Mouse (Mus musculus): ENCODE measurements around the gene Sv2c. TPM values are rescaled to one million over a fixed set of nuclear protein-coding genes. Genes with fewer than 3 reads are reported as not detected.
A peak's percentile ranks its signal among the peaks of the same experiment; 100 is the strongest.
"Not testable (repeated sequence)": the region's sequence is repeated elsewhere in the genome, so short reads cannot be mapped to it uniquely, and the experiment has no call there.

The Sv2c gene
- under 1 TPM; 0.17 to 0.20 TPM for total RNA-seq (2021)

DNA sequence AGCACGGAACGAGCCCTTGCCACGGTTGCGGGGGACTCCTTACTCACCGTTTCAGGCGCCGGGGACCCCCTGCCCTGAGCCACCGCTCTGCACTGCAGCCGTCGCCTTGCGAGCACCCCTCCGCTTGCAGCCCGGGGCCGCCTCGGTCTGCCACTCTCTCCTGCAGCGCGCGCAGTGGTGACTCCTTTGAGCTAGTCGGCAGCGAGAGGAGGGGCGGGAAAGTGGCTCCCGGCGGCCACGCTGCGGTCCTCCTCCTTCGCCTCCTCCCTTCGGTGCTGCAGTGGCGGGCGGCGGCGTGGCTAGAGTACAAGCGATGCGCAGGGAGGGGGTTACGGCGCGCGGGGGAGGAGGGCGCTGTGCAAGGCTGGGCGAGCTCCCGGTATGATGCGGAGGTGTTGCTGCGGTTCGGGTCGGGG is at the start of gene Sv2c:
Gene Sv2c (minus strand): TSS at position 177 of the 416 bp plus-strand sequence.
- peak; percentile 21 to 24 for DNase-seq
- intact Hi-C loops (cut with DNase I), result no loop called here

DNA sequence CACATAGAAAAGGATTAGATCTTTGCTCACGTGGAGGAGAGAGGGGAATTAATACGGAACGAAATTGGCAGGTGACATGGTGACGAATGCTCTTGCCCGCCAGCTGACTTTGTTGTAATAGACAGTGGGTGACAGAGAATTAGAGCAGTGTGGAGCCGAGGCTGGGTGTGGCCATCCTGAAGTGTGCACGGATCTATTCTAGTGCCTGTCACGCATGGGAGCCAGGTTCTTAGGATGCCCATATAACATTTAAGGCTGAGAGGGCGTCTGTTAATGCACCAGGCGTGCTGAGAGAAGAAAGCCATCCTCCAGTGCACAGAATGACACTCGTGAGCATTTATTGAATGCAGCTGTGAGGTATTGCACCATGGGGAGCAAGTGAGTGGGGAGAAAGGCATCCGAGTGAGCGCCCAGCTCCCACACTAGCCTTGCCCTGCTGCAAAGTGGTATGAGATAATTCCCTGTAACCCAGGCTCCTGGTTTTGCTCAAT is 48.3 kb upstream of the Sv2c start:
- intact Hi-C loops (cut with DNase I), result no loop called here
- DNase-seq, result peak; percentile 10 to 22

DNA sequence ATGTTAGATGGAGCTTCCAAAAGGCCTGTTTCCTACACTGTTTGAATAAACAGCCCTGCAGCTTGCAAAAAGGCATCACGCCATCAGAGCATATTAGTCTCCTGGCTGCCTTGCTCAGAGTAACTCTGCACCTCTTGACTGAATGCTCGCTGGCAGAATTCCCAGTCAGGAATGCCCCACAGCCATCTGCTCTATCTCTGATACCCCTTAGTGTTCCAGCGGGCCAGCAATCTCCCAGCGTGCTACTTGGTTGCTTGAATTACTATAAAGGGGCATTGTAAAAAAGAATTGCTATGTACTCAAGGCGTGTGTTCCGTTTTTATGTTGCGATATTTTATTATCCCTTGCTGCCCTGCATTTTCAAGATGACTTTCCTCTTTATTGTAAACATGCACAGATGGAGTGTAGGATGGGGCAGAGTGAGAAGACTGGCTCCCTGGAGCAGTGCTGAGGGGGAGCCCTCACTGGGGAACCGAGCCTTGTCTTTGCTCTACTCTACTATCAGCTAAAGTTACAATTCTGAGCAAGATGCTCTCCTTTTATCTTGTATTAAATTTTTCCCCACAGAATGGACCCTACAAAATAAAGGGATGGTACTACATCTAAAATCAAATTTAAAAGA is 43.3 kb upstream of the Sv2c start:
- DNase-seq, result peak; percentile 78 to 83
- intact Hi-C loops (cut with DNase I), result no loop called here

DNA sequence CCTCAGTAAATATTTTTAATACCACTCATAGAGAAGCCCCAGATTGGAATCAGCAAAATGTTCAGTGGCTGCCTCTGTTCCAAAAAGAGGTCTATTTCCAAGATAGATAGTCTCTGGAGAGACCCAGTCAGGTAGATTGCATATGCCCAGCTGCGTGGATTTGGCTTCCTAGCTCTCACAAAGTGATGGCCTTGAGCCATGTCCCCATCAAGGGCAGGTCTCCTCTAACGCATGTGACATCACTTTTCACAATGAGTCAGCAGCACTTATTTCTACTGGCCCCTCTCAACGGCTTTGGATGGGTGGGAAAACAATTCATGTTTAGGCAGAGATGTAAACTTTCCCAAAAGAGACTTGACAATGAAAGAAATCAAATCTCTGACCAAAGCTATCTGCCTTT is 41.3 kb upstream of the Sv2c start:
- DNase-seq, result peak; percentile 8 to 30
- intact Hi-C loops (cut with DNase I), result no loop called here

DNA sequence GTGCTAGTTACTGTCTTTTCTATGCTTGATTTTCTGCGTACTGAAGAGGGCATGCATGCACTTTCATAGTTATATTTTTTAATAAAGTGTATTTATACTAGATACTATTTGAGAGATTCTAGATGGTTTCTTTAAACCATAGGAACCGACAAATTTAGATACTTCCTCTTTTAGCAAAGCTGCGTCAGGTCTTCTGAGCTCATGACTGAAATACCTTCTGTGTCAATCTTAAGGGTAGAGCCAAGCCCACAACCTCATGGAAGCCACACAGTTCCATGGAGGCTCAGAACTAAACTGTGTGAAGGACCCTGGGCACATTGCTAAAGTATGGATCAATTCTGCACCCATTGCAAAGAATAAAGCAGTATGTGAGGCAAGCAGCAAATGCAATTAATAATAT is 39.9 kb upstream of the Sv2c start:
- intact Hi-C loops (cut with DNase I), result no loop called here
- no peak for DNase-seq

DNA sequence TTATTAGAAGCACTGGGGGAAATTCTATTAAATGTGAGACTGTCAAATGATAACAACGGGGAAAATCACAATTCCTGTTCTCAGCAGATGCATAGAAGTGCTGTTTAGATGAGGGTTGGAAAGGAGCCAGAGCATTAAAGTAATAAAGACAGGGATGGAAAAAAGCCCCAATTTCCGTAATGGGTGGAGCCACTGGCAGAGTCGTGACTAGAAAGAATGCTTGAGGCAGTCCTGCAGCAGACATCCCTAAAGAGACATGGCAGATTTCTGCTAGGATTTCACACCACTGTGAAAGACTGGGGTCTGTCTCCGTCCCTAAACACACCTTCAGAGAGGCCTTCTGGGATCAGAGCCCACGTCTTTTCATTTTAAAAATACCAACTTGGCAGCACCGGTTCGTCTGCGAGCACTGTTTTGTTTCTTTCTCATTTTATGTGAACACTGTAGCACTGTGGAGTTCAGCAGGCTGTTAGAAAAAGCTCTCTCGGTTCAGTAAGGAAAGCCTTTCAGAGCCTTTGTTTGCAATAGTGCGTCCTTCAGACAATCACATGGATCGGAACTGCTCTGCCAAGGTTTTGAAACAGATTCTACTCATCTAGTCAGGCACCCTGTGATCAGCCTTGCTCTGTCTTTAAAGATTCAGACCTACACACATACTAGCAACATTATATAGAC is 36.8 kb upstream of the Sv2c start:
- no peak for DNase-seq
- intact Hi-C loops (cut with DNase I), result no loop called here

DNA sequence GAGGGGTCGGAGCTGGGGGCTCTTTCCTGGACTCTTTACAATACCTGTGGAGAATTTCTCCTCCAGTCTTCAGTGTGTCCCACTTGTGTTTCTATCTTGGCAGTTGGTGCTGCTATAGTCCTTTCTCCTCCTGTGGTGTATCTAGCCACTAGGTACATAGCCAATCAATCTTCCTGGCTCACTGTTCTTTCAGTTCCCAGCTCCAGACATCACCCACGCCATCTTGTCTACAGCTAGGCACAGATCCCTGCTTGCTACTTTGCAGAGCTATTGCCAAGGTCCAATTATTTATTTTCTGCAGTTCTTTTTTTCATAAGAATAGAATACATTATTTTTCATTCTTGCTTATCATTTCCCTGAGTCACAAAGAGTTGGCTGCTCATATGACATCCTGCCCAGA is 34.2 kb upstream of the Sv2c start:
- intact Hi-C loops (cut with DNase I), result no loop called here
- no peak for DNase-seq

DNA sequence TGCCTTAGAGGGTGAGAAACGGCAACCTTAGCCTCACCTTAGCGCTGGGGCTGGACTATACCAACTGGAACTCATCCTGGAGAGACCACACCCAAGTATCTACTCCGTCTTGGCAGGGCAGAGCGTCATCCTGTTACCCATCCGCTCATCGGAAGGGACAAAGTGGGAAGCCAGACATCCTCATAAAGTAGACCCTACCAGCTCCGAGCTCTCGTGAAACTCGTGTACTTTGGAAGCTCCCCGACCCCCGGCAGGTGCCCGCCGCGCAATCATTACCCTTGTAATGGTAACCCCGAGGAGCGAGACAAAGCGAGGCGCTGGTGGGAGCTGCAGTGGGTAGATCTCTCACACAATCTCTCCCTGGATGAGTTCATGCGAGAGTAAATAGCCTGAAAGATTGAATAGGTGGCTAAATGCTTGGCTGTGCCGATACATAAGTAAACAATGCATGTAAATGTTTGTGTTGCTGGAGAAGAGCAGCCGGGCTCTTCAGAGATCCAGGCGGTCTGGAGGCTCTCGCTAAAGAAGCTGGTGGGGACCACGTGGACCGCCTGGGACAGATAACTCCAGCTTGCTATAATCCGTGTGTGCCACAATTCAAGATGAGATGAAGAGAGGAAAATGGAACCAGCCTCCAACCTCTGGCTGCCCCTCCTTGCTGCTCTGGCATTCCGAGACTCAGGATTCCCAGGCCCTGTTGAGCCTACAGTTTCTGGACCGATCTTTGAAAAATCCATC is 1.2 kb upstream of the Sv2c start:
- DNase-seq, result no peak

DNA sequence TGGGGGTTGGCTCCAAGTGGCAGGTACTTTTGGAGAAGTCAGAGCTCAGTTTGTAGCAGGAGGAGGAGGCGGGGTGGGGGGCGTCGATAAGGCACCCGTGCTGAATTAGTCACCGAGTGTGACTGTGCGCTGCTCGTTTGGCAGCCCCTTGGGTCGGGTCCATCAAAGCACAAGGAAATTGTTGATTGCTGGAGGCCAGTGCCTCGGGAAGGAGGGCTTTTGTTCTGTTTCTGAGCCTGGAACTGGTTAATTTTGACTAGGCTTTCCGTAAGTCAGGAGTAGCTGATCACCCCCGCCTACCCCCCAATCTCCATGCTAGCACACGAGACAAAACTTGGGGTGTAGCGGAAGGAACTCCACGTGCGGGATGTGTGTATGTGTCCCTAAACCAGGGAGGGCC is 456 bp upstream of the Sv2c start:
- DNase-seq, result no peak
- intact Hi-C loops (cut with DNase I), result no loop called here

More for the DNA sequence above, 1.2 kb upstream of the Sv2c start:
- intact Hi-C loops (cut with DNase I), result no loop called here

DNA sequence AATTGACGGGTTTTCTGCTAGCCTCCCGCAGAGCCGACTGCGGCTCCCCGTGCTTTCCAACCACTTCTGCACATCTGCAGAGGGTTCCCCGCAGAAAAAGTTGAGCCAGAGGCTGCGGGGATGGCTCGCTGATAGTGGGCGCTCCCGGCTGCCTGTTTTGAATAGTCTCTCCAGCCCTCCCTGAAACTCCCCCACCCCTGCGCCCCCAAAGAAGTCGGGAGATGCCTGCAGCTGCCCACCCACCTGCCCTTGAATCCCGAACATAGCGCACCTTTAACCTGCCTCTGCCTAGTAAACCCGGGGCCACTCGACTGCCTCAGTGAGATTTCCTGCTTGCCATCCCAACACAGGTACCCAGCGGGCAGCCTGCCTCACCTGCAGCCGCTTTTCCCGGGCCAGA is 466 bp downstream of the Sv2c start:
- DNase-seq, result no peak
- intact Hi-C loops (cut with DNase I), result no loop called here

DNA sequence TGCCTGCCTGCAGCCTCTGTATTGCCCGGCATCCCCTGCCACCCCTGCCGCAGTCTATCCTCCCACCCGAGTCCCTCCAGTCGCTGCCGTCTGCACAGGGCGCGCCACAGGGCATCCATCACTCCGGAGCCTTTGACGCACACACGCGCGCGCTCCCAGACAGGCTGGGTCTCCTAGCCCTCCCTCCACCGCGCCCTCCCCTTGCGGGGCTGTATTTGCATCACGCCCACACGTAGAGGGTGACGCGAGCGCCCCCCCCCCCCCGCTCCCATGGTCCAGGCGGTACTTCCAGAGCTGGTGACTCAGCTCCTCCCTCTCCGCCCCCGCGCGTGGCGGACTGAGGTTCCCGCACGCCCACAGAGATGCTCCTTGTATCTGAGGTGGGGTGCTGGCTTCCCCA is 1.3 kb downstream of the Sv2c start:
- intact Hi-C loops (cut with DNase I), result no loop called here
- no peak for DNase-seq

DNA sequence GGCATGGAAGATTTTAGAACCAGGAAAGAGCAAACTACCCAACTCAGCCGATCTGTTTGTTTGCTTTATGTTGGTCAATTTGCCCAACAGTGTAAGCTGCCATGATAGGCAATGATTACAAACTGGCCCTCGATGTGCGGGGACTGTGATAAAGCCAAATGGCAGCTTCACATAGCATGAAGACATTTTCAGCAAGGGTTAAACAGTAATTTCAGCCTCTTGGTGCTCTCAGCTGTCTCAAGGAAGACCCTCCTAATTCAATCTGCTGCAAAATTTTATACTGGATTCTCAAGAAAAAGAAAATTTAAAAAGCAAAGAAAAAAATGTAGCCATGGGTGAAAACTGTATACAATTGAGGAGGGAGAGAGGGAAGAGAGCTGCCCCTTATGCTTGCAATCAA is 3.3 kb downstream of the Sv2c start:
- intact Hi-C loops (cut with DNase I), result no loop called here

DNA sequence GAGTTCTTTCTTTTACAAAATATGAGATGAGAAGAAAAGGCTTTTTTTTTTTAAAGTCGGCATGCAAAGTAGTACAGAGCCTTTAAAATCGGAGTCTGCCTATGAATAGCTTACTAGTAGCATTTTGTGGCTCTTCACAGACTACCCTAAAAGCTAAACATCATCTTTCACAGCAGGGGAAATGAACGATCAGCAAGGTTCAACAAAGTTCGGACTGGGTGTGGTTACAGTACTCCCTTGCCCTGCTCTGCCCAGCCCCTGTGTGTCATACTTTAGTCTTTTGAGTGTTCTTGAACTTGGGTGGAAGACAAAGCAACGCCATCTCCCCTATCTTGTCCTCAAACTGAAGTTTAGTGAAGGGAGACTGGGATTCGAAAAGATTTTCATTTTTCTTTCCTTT is 5.7 kb downstream of the Sv2c start:
- intact Hi-C loops (cut with DNase I), result no loop called here

More for the DNA sequence above, 3.3 kb downstream of the Sv2c start:
- DNase-seq, result no peak

DNA sequence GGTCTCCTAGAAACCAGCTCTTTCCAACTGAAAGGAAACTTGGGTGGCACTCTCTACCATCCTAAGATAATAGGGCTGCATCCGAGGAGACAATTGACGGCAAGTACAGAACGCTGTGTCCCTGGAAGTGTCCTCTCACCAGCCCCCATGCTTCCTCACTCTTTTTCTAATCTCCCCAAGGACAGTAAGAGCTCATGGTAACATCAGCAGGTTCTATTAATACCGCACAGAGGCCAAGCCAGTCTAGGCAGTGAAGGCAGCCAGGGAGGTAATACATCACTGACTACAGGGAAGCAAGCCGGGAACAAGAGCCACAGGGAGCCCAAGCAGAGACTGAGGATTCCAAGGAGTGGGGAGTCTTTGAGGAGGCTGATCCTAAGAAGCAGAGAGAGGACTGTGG is 7.4 kb downstream of the Sv2c start:
- intact Hi-C loops (cut with DNase I), result no loop called here
- DNase-seq, result no peak

More for the DNA sequence above, 5.7 kb downstream of the Sv2c start:
- no peak for DNase-seq

DNA sequence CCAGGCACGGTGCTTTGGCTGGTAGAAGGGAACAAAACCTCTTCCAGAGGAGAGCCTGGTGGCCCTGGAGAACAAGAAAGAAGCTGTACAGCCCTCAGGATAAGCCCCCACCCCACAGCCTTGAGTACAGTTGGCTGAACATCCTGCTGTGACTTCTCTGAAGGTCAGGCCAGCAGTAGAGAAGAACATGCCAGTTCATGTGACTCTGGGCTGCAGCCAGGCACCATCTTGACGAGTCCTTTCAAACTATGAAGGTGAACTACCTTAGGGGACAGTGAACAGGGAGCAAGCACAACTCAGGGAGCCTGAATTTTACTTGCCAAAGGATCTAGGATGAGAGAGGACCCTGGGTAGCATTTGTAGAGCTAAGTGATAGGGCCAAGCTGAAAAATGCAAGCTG is 19.7 kb downstream of the Sv2c start:
- intact Hi-C loops (cut with DNase I), result no loop called here
- DNase-seq, result peak; percentile 31 to 53

DNA sequence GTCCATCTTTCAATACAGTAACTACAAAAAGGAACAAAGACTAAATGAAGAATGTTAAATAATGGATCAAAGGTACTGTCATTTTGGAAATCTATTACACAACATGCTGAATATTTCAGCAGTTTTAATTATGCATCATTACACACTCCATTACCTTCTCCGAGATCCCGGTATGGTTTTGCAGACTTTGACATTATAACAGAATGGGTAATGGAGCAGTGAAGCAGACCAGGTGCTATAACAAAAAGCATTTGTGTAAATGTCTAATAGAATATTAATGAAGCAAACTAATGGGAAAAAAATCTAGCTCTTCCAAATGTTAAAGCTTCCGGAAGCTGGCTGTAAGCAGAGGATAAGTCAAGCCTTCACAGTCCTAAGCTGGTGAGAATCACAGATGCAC is 21.6 kb downstream of the Sv2c start:
- intact Hi-C loops (cut with DNase I), result no loop called here
- DNase-seq, result no peak

DNA sequence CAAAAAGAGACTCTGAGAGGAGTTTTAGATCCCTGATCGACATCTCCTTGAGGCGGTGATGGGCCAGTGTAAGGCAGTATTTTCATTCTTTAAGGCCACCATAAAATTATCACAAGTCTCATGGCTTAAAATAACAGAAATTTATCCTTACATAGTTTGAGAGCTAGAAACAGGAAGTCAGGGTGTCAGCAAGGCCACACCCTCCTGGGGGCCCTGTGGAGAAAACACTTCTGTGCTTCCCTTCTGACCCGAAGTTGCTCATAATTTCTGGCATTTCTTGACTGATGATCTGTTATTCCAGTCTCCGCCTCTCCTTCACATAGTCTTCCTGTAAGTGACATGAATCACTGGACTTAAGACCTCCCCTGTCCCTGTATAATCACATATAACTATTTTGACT is 26.0 kb downstream of the Sv2c start:
- intact Hi-C loops (cut with DNase I), result no loop called here
- no peak for DNase-seq

DNA sequence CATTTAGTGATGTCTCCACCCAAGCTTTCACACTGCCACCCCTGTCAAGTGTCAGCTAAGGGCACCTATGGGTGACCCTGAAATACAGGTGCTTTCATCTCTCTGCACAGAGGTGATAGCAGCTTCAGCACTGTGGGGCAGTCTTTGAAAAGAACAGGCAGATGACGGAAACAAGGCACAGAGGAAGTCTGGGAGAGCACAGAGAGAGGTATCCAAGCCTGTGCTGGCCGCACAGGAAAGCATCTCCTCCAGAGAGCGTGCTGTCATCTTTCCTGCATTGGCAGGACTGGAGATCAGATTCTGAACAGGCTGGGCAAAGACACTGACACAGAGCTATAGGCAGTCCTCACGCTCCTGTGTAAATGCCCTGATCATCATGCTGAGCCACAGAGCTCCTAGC is 41.4 kb downstream of the Sv2c start:
- no peak for DNase-seq
- intact Hi-C loops (cut with DNase I), result no loop called here

DNA sequence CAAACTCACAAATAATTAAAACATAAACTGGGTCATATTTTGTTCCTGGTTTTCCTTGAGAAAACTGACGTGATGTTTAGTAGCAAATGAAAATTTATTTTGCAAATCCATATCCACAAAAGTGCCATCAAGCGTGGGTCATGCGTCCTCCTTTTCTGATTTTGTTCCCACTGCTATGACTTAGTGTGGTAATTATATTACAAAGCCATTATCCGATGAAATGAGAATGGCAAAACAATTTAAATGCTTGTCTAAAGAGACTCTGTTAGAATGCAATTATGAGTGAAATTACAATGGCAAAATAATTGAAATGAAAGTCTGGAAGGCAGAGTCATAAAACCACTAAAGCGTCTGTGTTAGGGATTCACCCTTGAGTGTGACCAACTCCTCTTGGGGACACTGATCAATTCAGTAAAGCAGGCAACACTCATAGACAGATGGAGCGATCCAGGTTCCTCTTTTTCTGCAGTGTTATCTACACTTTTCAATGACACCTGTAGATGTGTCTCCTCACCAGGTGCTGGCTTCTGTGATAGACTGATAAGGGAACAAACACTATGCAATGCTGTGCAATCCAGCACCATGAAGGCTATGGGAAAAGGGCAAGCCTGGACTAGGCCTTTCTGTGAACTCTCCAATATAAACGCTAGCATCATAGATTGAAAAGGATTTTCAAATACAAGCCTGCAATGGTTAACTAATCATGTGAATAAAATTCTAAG is 46.6 kb downstream of the Sv2c start:
- DNase-seq, result no peak
- intact Hi-C loops (cut with DNase I), result no loop called here

DNA sequence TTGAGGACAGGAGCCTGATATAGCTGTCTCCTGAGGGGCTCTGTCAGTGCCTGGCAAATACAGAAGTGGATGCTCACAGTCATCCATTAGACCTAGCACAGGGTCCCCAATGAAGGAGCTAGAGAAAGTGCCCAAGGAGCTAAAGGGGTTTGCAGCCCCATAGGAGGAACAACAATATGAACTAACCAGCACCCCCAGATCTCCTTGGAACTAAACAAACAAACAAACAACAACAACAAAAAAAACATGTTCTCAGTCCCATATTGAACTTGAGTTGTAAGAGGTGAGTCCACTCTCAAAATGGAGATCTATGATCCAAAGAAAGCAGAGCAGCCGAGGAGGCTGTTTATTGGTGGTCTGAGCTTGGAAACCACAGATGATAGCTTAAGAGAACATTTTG is 50.6 kb downstream of the Sv2c start, which contains the start of gene Gm17190:
Gene Gm17190 (plus strand): TSS at position 301 of the 400 bp plus-strand sequence.
- intact Hi-C loops (cut with DNase I); DNase-seq: not testable (repeated sequence)

DNA sequence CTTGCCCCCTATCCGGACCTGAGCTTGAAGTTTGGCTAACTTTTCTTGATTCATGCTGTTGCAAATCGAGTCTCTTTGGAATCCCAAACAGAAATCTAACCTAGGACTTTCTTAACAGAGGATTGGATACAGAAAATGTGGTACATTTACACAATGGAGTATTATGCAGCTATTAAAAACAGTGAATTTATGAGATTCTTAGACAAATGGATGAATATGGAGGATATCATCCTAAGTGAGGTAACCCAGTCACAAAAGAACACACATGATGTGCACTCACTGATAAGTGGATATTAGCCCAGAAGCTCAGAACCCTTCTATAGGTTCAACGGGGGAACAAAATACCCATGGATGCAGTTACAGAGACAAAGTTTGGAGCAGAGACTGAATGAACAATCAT is 51.1 kb downstream of the Sv2c start, which contains the start of gene Gm20075:
Gene Gm20075 (minus strand): TSS at position 101 of the 400 bp plus-strand sequence.
- intact Hi-C loops (cut with DNase I); DNase-seq: not testable (repeated sequence)
